ENCODE assay signal across 17 mouse cellular contexts in genomic region chr17:79836978-79837377, GRCm38 (mm10). TPM values are rescaled to one million over a fixed set of nuclear protein-coding genes. Genes with fewer than 3 reads are reported as not detected.
A peak's percentile ranks its signal among the peaks of the same experiment; 100 is the strongest.
DNase-seq lines count a peak whose midpoint lies in the region; ATAC-seq lines count a peak whose summit lies in the region.
"Had no signal": no experiment of that assay in that cellular context is flagged by ENCODE, and none has a peak within 500 bp of the region (broad histone marks: within the 10 kb centered on the region; RNA-seq: fewer than 3 reads in every experiment).

No protein-coding gene starts in this region.

- H3K9ac ChIP-seq in kidney, embryonic 14.5 days (ENCODE audit: low read depth, low read length) = no peak overlapping the region
- H3K9ac ChIP-seq: embryonic facial prominence, embryonic 13.5 days; forebrain, embryonic 13.5 days; forebrain, postnatal 0 days; heart, embryonic 12.5 days; hindbrain, embryonic 12.5 days had no signal

- no peaks in the 10 kb centered on the region for H3K36me3 ChIP-seq in kidney, embryonic 14.5 days (ENCODE audit: control insufficient read depth, insufficient read depth, low read length)
- H3K36me3 ChIP-seq: embryonic facial prominence, embryonic 13.5 days; heart, embryonic 12.5 days; hindbrain, embryonic 12.5 days had no signal

- H3K27ac ChIP-seq in kidney, embryonic 14.5 days (ENCODE audit: low read depth, low read length) = no peak overlapping the region
- H3K27ac ChIP-seq: embryonic facial prominence, embryonic 13.5 days; forebrain, embryonic 13.5 days; hindbrain, embryonic 12.5 days had no signal

- H3K27me3 ChIP-seq in kidney, embryonic 14.5 days (ENCODE audit: control insufficient read depth, insufficient read depth, low read length) = no peaks in the 10 kb centered on the region
- H3K27me3 ChIP-seq: embryonic facial prominence, embryonic 13.5 days; forebrain, embryonic 13.5 days; heart, embryonic 12.5 days had no signal

- no peak for ATAC-seq in kidney, embryonic 14.5 days (ENCODE audit: low FRiP score, low TSS enrichment)
- ATAC-seq: forebrain, embryonic 13.5 days; forebrain, postnatal 0 days; hindbrain, embryonic 16.5 days; inflammation-experienced regulatory T-cells, adult 6 months had no signal

- no peaks in the 10 kb centered on the region for H3K9me3 ChIP-seq in kidney, embryonic 14.5 days (ENCODE audit: control insufficient read depth, low read length)
- H3K9me3 ChIP-seq: embryonic facial prominence, embryonic 13.5 days; forebrain, embryonic 13.5 days; heart, embryonic 12.5 days; hindbrain, embryonic 12.5 days had no signal

- H3K4me1 ChIP-seq in kidney, embryonic 14.5 days (ENCODE audit: control insufficient read depth, insufficient read depth, low read length) = peaks cover 3% of the 10 kb centered on the region
- H3K4me1 ChIP-seq: forebrain, embryonic 13.5 days; heart, embryonic 12.5 days; hindbrain, embryonic 12.5 days had no signal

- H3K4me3 ChIP-seq in kidney, embryonic 14.5 days (ENCODE audit: low read length) = no peak overlapping the region
- H3K4me3 ChIP-seq: embryonic facial prominence, embryonic 13.5 days; forebrain, embryonic 13.5 days; heart, embryonic 12.5 days; hindbrain, embryonic 12.5 days had no signal

- DNase-seq in adrenal gland, postnatal 36 days = peak; percentile 6 to 13
- DNase-seq in adrenal gland, postnatal 4 days (ENCODE audit: low spot score in 2 of 2) = no peak
- peak; percentile 60 for DNase-seq in kidney, adult 9 months
- DNase-seq in kidney, postnatal 10 days = peak; percentile 19
- no peak for DNase-seq in layer of hippocampus, postnatal 10 days (ENCODE audit: low spot score in 2 of 2)
- DNase-seq: cerebellum, adult 18-20 months; cerebellum, adult 9-11 months; cerebellum, postnatal 36 days; forebrain, postnatal 0 days; gastrocnemius, postnatal 14 days had no signal

- 40% methylated on average over 7 of the region's 7 CpGs for WGBS in kidney, embryonic 14.5 days

- H3K4me2 ChIP-seq in kidney, embryonic 14.5 days (replicated peaks; ENCODE audit: low read depth, low read length) = no peak overlapping the region
- H3K4me2 ChIP-seq: embryonic facial prominence, embryonic 13.5 days; forebrain, embryonic 13.5 days; heart, embryonic 12.5 days; hindbrain, embryonic 12.5 days had no signal

RNA-seq across cellular contexts. Expression of gene Atl2, which starts 58.9 kb away (rescaled TPM):
- 100 to 1,000 TPM in 1 of 2 experiments, 10 to 100 TPM in 1; 52.9 to 113 TPM for total RNA-seq in adrenal gland, postnatal 36 days (2021)
- 10 to 100 TPM; 42.0 to 42.6 TPM for total RNA-seq in adrenal gland, postnatal 4 days (2021)
- 27.8 and 41.8 TPM in 2 replicates for polyA plus RNA-seq in kidney, embryonic 14.5 days (2014; fragmentation: Nextera tagmentation; extraction: Ambion mirVana)
- 10 to 100 TPM; 60.0 to 60.2 TPM for total RNA-seq in layer of hippocampus, postnatal 10 days (2021)

Comparison
In these comparisons a context has a peak if more than half of its experiments do, and no peak if none do; other contexts are left out.
1. DNase-seq: peak in adrenal gland, postnatal 36 days (2 of 2), kidney, adult 9 months (single experiment) and kidney, postnatal 10 days (single experiment); none in adrenal gland, postnatal 4 days (0 of 2) and layer of hippocampus, postnatal 10 days (0 of 2).